Mouse (Mus musculus): ENCODE measurements around the gene Rin3. TPM values are rescaled to one million over a fixed set of nuclear protein-coding genes. Genes with fewer than 3 reads are reported as not detected.

Rin3 gene
- polyA plus RNA-seq, 1 experiment = 25.4 TPM

DNA sequence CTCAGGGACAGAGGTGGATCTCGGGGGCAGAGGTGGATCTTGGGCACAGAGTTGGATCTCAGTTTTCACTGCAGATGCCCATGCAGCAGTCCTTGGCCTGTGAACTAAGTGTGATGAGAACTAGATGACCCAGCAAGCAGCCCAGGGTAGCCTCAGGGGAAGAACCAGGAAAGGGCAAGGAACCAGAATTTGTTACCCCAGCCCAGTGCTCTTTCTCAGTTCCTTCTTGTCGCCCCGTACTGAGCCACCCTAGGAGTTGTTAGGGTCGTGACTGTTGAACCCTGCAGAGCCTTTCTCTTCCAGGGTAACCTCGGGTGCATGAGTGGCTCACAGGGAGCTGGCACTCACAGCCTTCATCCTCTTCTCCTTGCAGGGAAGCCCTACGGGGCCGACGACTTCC, 99.3 kb downstream of the Rin3 start:
- Histone ChIP-seq H3K36me3 (ENCODE audit: control insufficient read depth, insufficient read depth, low read length) (peaks cover 15% of the 10 kb centered on the region), H3K27ac (ENCODE audit: control insufficient read depth, insufficient read depth, low read length) (no peak overlapping the region), H3K4me3 (ENCODE audit: control insufficient read depth, insufficient read depth, low read length) (no peak overlapping the region), H3K27me3 (ENCODE audit: control insufficient read depth, insufficient read depth, low read length) (no peaks in the 10 kb centered on the region), H3K4me1 (replicated peaks; ENCODE audit: control insufficient read depth, insufficient read depth, low read length) (no peaks in the 10 kb centered on the region)
- no peak for TF ChIP-seq POLR2A (IDR thresholded peaks at IDR 0.05; ENCODE audit: control insufficient read depth, extremely low read depth, insufficient read depth, low read length, poor library complexity)
- no peak for TF ChIP-seq CTCF (IDR thresholded peaks at IDR 0.05; ENCODE audit: borderline replicate concordance, control insufficient read depth, extremely low read depth, insufficient read depth, low read length, poor library complexity)
- WGBS = 78% methylated on average over 8 of the region's 8 CpGs
- no peak for DNase-seq

- 90% methylated on average over 9 of the region's 9 CpGs for WGBS
- peaks cover 17% of the 10 kb centered on the region for H3K36me3 ChIP-seq (ENCODE audit: control insufficient read depth, insufficient read depth, low read length)
- H3K4me1 ChIP-seq (replicated peaks; ENCODE audit: control insufficient read depth, insufficient read depth, low read length) = no peaks in the 10 kb centered on the region
- H3K27ac ChIP-seq (ENCODE audit: control insufficient read depth, insufficient read depth, low read length) = no peak overlapping the region
- no peak for DNase-seq
- TF ChIP-seq CTCF (IDR thresholded peaks at IDR 0.05; ENCODE audit: borderline replicate concordance, control insufficient read depth, extremely low read depth, insufficient read depth, low read length, poor library complexity) = no peak
- TF ChIP-seq POLR2A (IDR thresholded peaks at IDR 0.05; ENCODE audit: control insufficient read depth, extremely low read depth, insufficient read depth, low read length, poor library complexity) = no peak
- no peak overlapping the region for H3K4me3 ChIP-seq (ENCODE audit: control insufficient read depth, insufficient read depth, low read length)
- H3K27me3 ChIP-seq (ENCODE audit: control insufficient read depth, insufficient read depth, low read length) = no peaks in the 10 kb centered on the region
Observed at GRCm38 (mm10) chr12:102383288-102383687, 100.4 kb downstream of the Rin3 start.

DNA sequence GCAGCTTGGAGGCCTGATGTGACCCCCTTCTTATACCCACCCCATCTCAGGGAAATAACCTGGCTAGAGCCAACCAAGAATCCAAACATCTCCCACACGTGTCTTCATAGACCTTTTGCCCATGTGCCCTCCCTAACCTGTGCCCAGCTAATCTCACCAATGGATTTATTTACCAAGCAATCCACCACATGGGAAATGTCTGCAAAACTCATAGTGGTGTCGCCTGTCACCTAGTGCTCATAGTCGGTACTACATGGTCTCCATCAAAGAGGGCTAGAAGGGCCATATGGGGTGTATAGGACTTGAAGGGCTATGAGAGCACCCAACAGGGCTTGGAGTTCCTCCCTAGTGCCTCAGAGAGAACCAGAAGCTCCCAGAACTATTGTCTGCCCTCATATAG, 102.0 kb downstream of the Rin3 start:
- Histone ChIP-seq H3K27ac (ENCODE audit: control insufficient read depth, insufficient read depth, low read length) (no peak overlapping the region), H3K4me1 (replicated peaks; ENCODE audit: control insufficient read depth, insufficient read depth, low read length) (no peaks in the 10 kb centered on the region), H3K4me3 (ENCODE audit: control insufficient read depth, insufficient read depth, low read length) (no peak overlapping the region), H3K36me3 (ENCODE audit: control insufficient read depth, insufficient read depth, low read length) (peaks cover 17% of the 10 kb centered on the region), H3K27me3 (ENCODE audit: control insufficient read depth, insufficient read depth, low read length) (no peaks in the 10 kb centered on the region)
- TF ChIP-seq POLR2A (IDR thresholded peaks at IDR 0.05; ENCODE audit: control insufficient read depth, extremely low read depth, insufficient read depth, low read length, poor library complexity) = no peak
- TF ChIP-seq CTCF (IDR thresholded peaks at IDR 0.05; ENCODE audit: borderline replicate concordance, control insufficient read depth, extremely low read depth, insufficient read depth, low read length, poor library complexity) = no peak
- WGBS = 47% methylated on average over 3 of the region's 3 CpGs
- peak; percentile 46 for DNase-seq

DNA sequence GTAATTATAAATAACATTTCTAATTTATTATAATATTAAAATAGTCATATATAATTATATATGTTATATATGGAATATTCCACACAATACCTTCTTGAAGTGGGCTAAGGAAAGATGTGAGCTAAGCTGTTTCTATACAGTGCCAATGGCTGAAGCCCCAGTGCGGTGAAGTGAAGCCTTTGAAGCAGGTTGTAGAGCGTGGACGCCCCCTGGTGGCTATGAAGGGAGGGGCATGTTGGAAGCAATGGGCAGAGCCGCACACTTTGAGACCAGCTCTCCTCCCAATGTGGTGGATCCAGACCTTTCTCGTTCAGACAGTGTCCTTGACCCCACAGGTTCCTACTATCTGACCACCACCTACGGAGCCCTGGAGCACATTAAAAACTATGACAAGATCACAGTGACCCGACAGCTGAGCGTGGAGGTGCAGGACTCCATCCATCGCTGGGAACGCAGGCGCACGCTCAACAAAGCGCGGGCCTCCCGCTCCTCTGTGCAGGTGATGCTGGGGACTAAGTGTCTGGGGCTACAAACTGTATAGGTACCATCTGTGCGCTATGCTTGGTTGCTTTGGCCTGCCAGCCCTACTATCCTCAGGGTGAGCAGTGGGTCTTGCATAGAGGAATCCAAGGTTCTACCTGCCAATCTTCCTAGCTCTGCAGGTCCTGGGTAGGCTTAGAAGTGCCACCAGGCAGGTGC, 104.5 kb downstream of the Rin3 start:
- DNase-seq = peak; percentile 85
- peaks cover 17% of the 10 kb centered on the region for H3K36me3 ChIP-seq (ENCODE audit: control insufficient read depth, insufficient read depth, low read length)
- H3K4me3 ChIP-seq (ENCODE audit: control insufficient read depth, insufficient read depth, low read length) = no peak overlapping the region
- TF ChIP-seq POLR2A (IDR thresholded peaks at IDR 0.05; ENCODE audit: control insufficient read depth, extremely low read depth, insufficient read depth, low read length, poor library complexity) (no peak), CTCF (IDR thresholded peaks at IDR 0.05; ENCODE audit: borderline replicate concordance, control insufficient read depth, extremely low read depth, insufficient read depth, low read length, poor library complexity) (peak; percentile 90)
- H3K27me3 ChIP-seq (ENCODE audit: control insufficient read depth, insufficient read depth, low read length) = no peaks in the 10 kb centered on the region
- no peak overlapping the region for H3K27ac ChIP-seq (ENCODE audit: control insufficient read depth, insufficient read depth, low read length)
- no peaks in the 10 kb centered on the region for H3K4me1 ChIP-seq (replicated peaks; ENCODE audit: control insufficient read depth, insufficient read depth, low read length)
- WGBS = 73% methylated on average over 16 of the region's 16 CpGs

GRCm38 (mm10) chr12:102390042-102390441, 107.2 kb downstream of the Rin3 start:
- Histone ChIP-seq H3K27ac (ENCODE audit: control insufficient read depth, insufficient read depth, low read length) (no peak overlapping the region), H3K4me1 (replicated peaks; ENCODE audit: control insufficient read depth, insufficient read depth, low read length) (no peaks in the 10 kb centered on the region), H3K36me3 (ENCODE audit: control insufficient read depth, insufficient read depth, low read length) (peaks cover 11% of the 10 kb centered on the region; the same call in 1 of the 2 replicates), H3K27me3 (ENCODE audit: control insufficient read depth, insufficient read depth, low read length) (no peaks in the 10 kb centered on the region), H3K4me3 (ENCODE audit: control insufficient read depth, insufficient read depth, low read length) (no peak overlapping the region)
- TF ChIP-seq CTCF (IDR thresholded peaks at IDR 0.05; ENCODE audit: borderline replicate concordance, control insufficient read depth, extremely low read depth, insufficient read depth, low read length, poor library complexity) = no peak
- no peak for TF ChIP-seq POLR2A (IDR thresholded peaks at IDR 0.05; ENCODE audit: control insufficient read depth, extremely low read depth, insufficient read depth, low read length, poor library complexity)
- WGBS = 95% methylated on average over 8 of the region's 8 CpGs
- no peak for DNase-seq

DNA sequence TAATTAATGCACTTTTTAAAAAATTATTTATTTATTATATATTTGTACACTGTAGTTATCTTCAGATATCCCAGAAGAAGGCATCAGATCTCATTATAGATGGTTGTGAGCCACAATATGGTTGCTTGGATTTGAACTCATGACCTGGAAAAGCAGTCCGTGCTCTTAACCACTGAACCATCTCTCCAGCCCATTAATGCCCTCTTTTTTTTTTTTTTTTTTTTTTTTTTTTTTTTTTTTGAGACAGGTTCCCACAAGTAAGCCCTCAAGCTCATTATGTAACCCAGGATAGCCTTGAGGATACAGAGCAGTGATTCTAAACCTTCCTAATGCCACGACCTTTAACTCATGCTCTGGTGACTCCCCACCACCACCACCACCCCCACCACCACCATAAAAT, 108.3 kb downstream of the Rin3 start:
- no peak for DNase-seq
- WGBS = 91% methylated on average over 2 of the region's 2 CpGs

More for the DNA sequence above, 108.3 kb downstream of the Rin3 start:
- TF ChIP-seq POLR2A (IDR thresholded peaks at IDR 0.05; ENCODE audit: control insufficient read depth, extremely low read depth, insufficient read depth, low read length, poor library complexity) (no peak), CTCF (IDR thresholded peaks at IDR 0.05; ENCODE audit: borderline replicate concordance, control insufficient read depth, extremely low read depth, insufficient read depth, low read length, poor library complexity) (no peak)
- no peaks in the 10 kb centered on the region for H3K27me3 ChIP-seq (ENCODE audit: control insufficient read depth, insufficient read depth, low read length)
- peaks cover 8% of the 10 kb centered on the region; the same call in 1 of the 2 replicates for H3K36me3 ChIP-seq (ENCODE audit: control insufficient read depth, insufficient read depth, low read length)
- H3K4me1 ChIP-seq (replicated peaks; ENCODE audit: control insufficient read depth, insufficient read depth, low read length) = no peaks in the 10 kb centered on the region
- no peak overlapping the region for H3K27ac ChIP-seq (ENCODE audit: control insufficient read depth, insufficient read depth, low read length)
- H3K4me3 ChIP-seq (ENCODE audit: control insufficient read depth, insufficient read depth, low read length) = no peak overlapping the region
